Mouse (Mus musculus) macrophage (primary cell): Measurements from ENCODE around the gene Pacsin2. TPM values are rescaled to one million over a fixed set of nuclear protein-coding genes. Genes with fewer than 3 reads are reported as not detected.
A peak's percentile ranks its signal among the peaks of the same experiment; 100 is the strongest.
"Not testable (repeated sequence)": the region's sequence is repeated elsewhere in the genome, so short reads cannot be mapped to it uniquely, and the experiment has no call there.

ENCODE experiments used
- H3K27ac ChIP-seq: fragments of 350-480 bp; formaldehyde crosslinking; 2 replicates; pipeline ENCODE4 v1.9.0; 2021
- H3K36me3 ChIP-seq: fragments of 350-480 bp; formaldehyde crosslinking; 2 replicates; pipeline ENCODE4 v1.9.0; 2021; ENCODE audit errors: inconsistent target
- H3K4me3 ChIP-seq: fragments of 350-480 bp; formaldehyde crosslinking; 2 replicates; pipeline ENCODE4 v1.9.0; 2021; ENCODE audit errors: inconsistent target
- H3K79me2 ChIP-seq: fragments of 350-480 bp; formaldehyde crosslinking; 2 replicates; pipeline ENCODE4 v1.9.0; 2021; ENCODE audit errors: inconsistent target
- WGBS: methylation state at CpG from one replicate; pipeline ENCODE4 v1.1.7; 2026; ENCODE audit warnings: inconsistent platforms; ENCODE audit not compliant: missing documents; 5-methylcytosine and 5-hydroxymethylcytosine counted together
- polyA plus RNA-seq: library from polyadenylated mRNA; stranded (reverse); fragments of 250-400 nt; gene quantifications from 3 replicates; pipeline ENCODE4 v1.2.4, GENCODE M21; 2018; ENCODE audit warnings: inconsistent platforms

Pacsin2 gene
- polyA plus RNA-seq, 1 experiment from 2014 or later, result 89.0 TPM

DNA sequence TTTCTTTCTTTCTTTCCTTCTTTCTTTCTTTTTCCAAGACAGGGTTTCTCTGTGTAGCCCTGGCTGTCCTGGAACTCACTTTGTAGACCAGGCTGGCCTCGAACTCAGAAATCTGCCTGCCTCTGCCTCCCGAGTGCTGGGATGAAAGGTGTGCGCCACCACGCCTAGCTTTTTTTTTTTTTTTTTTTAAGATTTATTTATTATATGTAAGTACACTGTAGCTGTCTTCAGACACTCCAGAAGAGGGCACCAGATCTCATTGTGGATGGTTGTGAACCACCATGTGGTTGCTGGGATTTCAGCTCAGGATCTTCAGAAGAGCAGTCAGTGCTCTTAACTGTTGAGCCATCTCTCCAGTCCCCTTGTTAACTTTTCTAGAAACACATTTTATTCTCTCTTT lies 95.7 kb downstream of the Pacsin2 start:
- H3K79me2 ChIP-seq, H3K27ac ChIP-seq, H3K4me3 ChIP-seq: not testable (repeated sequence)
- WGBS, result no CpG with 5 or more reads among the region's 4 CpGs
- peaks cover 13% of the 10 kb centered on the region; the same call in 1 of the 2 replicates for H3K36me3 ChIP-seq

DNA sequence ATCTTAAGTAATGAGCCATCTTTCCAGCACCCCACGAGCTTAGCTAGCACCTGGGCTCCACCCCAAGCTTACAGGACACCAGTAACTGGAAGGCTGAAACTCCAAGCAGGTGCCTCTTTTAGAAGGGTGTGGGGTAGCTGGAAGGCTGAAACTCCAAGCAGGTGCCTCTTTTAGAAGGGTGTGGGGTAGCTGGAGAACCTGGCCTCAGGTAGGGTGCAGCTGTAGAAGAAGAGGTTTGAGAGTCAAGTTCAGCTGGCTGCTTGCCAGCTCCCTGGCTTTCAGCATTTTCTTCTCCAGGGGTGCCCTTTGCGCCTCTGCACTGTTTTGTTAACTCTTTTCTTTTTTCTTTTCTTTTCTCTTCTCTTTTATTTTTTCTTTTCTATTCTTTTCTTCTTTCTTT lies 96.1 kb downstream of the Pacsin2 start:
- no peak overlapping the region for H3K4me3 ChIP-seq
- 96% methylated on average over 2 of the region's 2 CpGs for WGBS
- H3K36me3 ChIP-seq, result peaks cover 8% of the 10 kb centered on the region; the same call in 1 of the 2 replicates
- H3K79me2 ChIP-seq, result no peaks in the 10 kb centered on the region
- H3K27ac ChIP-seq, result no peak overlapping the region

DNA sequence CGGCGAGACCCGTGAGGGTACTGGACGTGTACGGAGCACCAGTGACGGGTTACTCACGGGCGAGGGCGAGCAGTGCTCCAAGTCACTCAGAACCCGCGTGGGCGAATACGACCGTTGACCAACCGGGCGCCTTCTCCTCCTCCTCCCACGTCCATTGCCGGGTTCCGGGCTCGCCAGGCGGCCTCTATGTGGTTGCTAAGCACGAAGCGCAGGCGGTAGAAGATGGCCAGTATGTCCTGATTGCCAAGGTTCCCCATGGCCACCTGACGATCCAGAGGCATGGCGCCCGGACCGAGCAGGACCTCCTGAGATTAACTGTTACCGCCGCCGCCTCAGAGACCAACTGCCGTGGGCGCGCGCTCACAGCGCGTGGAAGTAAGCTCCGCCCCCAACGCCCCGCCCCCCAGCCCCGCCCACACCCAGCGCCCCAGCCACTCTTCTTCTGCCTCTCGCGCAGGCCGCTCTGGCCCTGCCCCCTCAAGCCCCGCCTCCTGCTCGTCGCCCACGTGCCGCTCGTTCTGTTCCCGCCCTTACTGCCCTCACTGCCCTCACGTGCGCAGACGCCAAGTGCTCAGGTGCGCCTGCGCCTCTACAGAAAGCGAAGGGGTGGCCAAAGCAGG lies 97.4 kb downstream of the Pacsin2 start:
- no peak overlapping the region for H3K27ac ChIP-seq
- H3K4me3 ChIP-seq, result no peak overlapping the region; the same call in 1 of the 2 replicates
- 21% methylated on average over 43 of the region's 58 CpGs for WGBS
- no peaks in the 10 kb centered on the region for H3K79me2 ChIP-seq
- H3K36me3 ChIP-seq, result no peaks in the 10 kb centered on the region

DNA sequence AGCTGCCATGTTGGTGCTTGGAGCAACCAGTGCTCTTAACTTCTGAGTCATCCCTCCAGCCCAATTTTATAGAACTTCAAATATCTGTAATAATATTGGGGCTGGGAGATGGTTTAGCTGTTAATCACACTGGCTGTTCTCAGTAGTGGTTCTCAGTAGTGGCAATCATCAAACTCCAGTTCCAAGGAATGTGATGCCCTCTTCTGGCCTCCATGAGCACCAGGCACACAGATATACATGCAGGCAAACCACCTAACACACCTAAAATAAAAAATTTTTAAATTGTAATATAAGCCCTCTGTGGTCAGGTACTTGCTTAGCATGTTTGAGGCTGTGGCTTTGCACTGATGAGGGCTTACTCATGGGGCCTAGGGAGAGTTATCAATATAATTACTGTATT lies 98.7 kb downstream of the Pacsin2 start:
- Histone ChIP-seq H3K36me3 (no peaks in the 10 kb centered on the region), H3K79me2 (no peaks in the 10 kb centered on the region), H3K27ac (no peak overlapping the region), H3K4me3 (no peak overlapping the region)

DNA sequence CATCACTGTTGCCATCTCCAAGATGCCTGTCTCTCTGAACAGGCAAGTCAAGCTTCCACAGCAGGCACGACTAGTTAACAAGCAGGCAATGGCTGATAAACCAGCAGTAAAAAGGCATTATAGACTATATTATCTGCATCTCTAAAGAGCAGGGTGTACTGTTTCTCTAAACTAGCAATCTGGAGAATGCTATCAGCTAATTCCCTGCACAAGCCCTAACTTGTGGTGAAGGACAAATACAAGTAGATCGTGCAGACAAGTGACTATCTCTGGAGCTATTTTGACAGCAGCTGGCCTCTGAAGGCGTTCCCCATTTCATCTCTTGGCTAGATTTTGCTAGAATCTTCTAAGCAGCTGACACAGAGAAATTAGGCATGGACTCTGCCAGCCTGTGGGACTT lies 100.2 kb downstream of the Pacsin2 start:
- Histone ChIP-seq H3K36me3 (no peaks in the 10 kb centered on the region), H3K27ac (no peak overlapping the region), H3K4me3 (no peak overlapping the region), H3K79me2 (no peaks in the 10 kb centered on the region)
- WGBS, result 94% methylated on average over 3 of the region's 3 CpGs

DNA sequence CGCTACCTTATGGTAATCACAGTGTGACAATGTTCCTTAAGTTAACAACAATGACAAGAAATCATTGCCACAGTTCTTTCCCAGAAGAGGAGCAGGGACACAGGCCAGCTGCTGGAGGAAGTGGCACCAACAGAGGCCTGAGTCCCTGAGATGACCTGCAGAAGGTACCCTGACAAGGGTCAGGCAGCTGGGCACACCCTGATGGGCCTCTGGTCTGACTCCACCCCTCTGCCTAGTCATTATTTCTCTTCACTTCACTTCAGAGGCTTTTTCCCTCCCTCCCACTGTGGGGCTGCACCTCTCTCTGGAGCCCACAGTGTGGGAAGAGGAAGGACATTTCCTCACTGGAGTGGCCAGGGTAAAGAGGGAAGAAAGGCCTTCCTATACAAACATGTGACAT lies 101.6 kb downstream of the Pacsin2 start:
- H3K36me3 ChIP-seq, H3K4me3 ChIP-seq, H3K79me2 ChIP-seq, H3K27ac ChIP-seq: not testable (repeated sequence)
- WGBS, result 100% methylated on average over 1 of the region's 1 CpGs

DNA sequence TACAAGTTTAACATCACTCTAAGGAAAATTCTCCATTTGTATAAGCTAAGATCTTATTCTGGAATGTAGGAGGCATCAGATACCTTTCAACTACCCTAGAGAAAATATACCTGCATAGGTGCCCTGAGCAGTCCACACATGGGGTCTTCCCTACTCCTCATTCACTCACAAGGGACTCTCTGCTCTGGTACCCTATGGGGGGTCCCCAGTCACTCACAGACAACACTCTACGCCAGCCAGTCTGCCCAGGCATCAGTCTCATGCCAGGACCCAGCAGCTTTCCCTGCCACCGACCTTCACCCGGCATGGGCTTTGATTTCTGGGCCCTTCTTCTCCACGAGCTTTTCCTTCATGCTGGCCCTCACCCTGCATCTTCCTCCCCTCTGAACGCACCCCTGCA lies 103.5 kb downstream of the Pacsin2 start:
- not testable (repeated sequence) for H3K4me3 ChIP-seq, H3K79me2 ChIP-seq, H3K27ac ChIP-seq, H3K36me3 ChIP-seq
- 95% methylated on average over 4 of the region's 5 CpGs for WGBS

DNA sequence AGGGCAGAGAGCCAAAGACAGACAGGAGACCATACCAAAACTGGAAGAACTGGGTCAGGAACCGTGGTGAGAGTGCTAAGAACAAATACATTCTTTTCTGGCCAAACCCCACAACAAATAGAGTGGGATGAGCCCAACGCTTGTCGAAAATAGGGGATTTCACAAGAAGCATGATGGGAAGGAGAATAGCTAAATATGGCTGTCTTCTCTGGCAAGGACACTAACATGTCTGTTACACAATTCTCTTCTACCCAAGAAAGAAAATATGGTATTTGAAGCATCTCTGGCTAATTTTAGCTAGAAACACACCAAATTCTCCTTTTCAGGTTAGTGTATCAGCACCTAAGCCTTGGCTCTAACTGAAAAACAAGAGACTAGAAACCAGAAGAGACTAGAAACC lies 104.3 kb downstream of the Pacsin2 start:
- Histone ChIP-seq H3K27ac (no peak overlapping the region), H3K79me2 (no peaks in the 10 kb centered on the region), H3K36me3 (no peaks in the 10 kb centered on the region), H3K4me3 (no peak overlapping the region)
- 82% methylated on average over 3 of the region's 3 CpGs for WGBS

DNA sequence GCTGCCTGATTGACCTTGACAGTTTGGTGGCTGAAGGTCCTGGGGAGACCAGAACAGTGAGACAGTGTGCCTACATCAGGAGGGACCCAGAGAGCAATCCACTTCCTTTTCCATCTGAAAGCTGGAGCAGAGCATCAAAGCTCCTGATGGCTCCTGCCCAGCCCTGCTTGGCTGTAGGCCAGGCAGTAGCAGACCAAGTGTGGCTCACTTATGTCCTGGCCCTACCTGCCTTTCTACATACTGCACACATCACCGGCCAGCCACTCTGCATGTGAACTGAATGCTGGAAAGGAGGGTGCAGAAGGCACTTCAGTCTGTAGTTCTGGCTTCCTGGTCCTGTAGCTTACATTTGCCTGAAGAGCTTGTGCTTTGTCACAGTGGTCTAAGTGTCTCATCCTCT lies 105.9 kb downstream of the Pacsin2 start:
- Histone ChIP-seq H3K4me3 (no peak overlapping the region), H3K36me3 (no peaks in the 10 kb centered on the region), H3K79me2 (no peaks in the 10 kb centered on the region), H3K27ac (no peak overlapping the region)
- 100% methylated on average over 1 of the region's 1 CpGs for WGBS

DNA sequence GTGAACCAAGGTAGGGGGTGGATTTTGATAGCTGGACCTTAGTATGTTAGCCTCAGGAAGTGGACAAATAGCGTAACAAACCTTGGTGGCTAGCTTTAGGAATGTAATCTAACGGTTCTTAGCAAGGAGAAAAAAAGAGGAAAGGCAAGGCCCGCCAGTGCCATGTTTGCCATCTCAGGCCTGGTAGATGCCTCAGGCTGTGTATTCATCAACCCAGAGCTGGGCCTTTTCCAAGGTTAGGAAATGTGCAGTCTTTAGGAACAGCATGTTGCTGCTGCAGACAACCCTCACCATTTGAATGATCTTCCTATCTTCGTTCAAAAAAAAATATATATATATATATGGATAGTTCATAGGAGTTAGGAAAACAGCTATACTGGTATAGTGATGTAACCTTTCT lies 112.9 kb downstream of the Pacsin2 start:
- Histone ChIP-seq H3K79me2 (peaks cover 30% of the 10 kb centered on the region), H3K27ac (no peak overlapping the region)
- WGBS, result 89% methylated on average over 4 of the region's 4 CpGs

DNA sequence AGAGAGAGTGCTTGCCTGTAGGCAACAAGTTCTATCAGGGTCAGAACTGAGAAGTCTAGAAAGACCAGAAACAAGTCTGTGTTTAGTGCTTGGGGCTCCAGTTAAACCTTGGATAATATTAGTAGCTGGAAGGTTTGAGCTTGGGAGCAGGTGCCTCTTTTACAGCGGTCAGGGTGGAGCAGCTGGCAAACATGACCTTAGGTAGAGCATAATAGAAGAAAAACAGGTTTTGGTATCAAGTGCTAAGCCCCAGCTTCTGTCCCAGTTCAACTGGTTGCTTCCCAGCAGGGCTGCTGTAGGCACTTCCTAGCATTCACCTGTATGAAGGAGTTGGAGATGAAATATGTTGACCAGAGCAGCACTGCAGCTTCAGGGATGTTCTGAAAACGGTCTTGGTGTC lies 113.5 kb downstream of the Pacsin2 start:
- 84% methylated on average over 2 of the region's 2 CpGs for WGBS
- Histone ChIP-seq H3K36me3 (no peaks in the 10 kb centered on the region), H3K79me2 (peaks cover 37% of the 10 kb centered on the region), H3K4me3 (no peak overlapping the region), H3K27ac (no peak overlapping the region)

More for the DNA sequence above, 112.9 kb downstream of the Pacsin2 start:
- Histone ChIP-seq H3K4me3 (no peak overlapping the region), H3K36me3 (no peaks in the 10 kb centered on the region)

DNA sequence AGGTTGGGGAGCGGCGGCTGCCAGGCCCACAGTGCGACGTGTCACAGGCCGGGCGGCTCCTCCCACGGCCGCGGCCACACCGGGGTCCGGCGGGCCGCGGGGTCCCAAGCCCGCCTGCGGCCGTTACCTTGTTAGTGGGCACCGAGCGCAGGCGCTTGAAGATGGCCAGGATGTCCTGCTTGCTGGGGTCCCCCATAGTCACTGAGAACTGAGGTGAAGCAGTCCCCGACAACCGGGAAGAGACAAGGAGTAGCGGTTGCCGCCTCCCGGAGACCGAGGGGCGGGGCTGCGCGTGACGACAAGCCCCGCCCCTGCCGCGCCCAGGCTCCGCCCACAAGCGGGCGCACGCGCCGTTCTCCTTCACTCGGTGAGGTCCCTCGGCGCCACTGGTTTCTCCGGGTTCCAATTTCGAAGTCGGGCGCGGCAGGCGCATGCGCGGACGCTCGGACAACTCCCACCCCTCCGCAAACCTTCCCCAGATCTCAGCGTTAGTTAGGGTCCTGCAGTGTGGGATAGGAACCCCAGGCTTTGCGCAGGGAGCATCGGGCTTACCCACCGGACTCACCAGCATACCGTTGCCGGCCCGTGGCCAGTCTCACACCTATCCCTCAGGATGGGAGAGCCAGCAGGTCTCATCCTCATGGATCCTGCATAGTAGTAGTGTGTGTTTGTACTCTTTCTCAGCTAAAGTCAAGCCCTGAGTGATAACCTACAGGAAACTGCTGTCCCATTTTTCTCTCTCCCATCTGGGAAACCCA lies 114.3 kb downstream of the Pacsin2 start, which contains the start of gene Arfgap3:
TSS of gene Arfgap3 (minus strand) at position 294 of the 758 bp plus-strand sequence.
- peak within 1 kb of the TSS; percentile 27; the same call in 1 of the 2 replicates for H3K27ac ChIP-seq
- 2% methylated on average over 60 of the region's 60 CpGs for WGBS

DNA sequence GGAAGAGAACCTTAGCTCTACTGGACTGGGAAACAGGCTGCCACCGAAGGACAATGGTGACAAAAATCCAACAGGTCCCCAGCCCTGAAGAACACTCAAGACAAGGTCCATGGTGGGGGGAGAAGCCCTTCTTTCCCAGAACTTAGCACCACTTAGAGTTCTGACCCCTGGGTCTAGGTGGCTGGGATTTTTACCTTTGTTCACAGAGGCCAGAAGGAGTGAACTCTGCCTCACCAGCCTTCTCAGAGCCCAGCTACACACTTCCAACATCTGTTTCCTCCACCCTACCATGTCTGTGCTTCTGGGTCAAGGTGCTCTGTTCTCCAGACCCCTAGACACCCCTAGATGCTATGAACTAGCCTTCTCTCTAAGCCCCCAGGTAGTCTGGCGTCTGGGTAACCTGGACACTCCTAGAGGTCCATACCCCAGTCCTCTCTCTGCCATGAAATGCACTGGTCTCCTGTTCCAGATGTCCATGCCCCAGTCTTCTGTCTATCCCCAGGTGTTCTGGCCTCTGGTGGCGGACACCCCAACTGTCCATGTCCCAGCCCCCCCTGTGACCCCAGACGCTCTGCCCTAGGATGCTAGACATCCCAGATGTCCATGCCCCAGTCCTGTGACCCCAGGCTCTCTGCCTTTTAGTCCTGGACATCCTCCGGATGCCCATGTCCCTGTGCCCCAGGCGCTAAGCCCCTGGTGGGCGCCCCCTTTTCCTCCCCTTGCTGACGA lies 115.0 kb downstream of the Pacsin2 start:
- H3K27ac ChIP-seq, result peak overlapping the region; percentile 27; the same call in 1 of the 2 replicates
- no peaks in the 10 kb centered on the region for H3K36me3 ChIP-seq
- peaks cover 52% of the 10 kb centered on the region for H3K79me2 ChIP-seq
- peak overlapping the region; percentile 86 for H3K4me3 ChIP-seq
- WGBS, result 20% methylated on average over 7 of the region's 8 CpGs

More for the DNA sequence above, 114.3 kb downstream of the Pacsin2 start, which contains the start of gene Arfgap3:
- Histone ChIP-seq H3K79me2 (peaks cover 44% of the 10 kb centered on the region), H3K36me3 (no peaks in the 10 kb centered on the region), H3K4me3 (peak within 1 kb of the TSS; percentile 86)

DNA sequence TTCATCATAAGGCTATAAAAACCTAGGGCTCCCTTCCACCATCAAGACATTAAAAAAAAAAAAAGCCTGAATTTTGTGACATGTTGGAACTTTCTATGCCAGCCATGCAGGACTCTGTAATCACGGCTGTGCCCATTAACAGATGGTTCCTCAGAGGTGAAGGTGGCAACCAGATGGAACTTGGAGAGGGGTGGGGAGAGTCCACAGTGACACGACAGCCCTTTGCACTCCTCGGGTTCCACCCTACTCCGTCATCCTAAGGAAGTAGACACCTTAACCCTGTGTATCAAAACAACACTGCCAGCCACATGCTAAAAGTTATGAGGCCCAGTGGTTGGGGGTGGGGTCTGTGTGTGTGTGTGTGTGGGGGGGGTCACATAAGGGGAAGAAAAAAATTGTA lies 115.7 kb downstream of the Pacsin2 start:
- Histone ChIP-seq H3K27ac (no peak overlapping the region), H3K36me3 (no peaks in the 10 kb centered on the region), H3K79me2 (peaks cover 58% of the 10 kb centered on the region), H3K4me3 (no peak overlapping the region)
- 74% methylated on average over 4 of the region's 4 CpGs for WGBS
